Mouse (Mus musculus) CD8-positive naive resting alpha-beta T cell, adult 2 months (primary cell): ENCODE results near the gene Nrg4.
A peak's percentile ranks its signal among the peaks of the same experiment; 100 is the strongest.

Experiments used
- DNase-seq, 2 experiments: peaks; one replicate each; pipeline ENCODE4 v3.0.0; 2022; ENCODE audit warnings: low read depth in 2 of 2, low spot score in 2 of 2

Gene Nrg4

DNA sequence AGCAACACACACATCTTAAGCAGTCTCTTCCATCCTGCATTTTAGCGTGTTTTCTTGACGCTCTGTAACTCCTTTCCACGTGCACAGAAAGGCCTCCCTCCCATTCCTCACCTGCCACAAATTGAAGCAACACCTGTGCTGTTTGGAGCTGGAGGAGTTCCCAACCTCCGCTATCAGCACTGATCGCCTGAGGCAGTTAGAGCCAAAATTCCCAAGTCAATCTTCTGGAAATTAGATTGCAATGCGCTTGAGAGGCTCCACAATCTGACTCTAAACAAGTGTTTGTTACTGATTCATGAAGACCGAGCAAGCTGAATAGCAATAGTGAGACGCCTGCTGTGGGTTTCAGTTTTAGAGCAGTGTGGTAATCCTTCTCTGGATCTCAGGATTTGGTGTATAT lies 2.6 kb downstream of the Nrg4 start:
- DNase-seq = no peak

DNA sequence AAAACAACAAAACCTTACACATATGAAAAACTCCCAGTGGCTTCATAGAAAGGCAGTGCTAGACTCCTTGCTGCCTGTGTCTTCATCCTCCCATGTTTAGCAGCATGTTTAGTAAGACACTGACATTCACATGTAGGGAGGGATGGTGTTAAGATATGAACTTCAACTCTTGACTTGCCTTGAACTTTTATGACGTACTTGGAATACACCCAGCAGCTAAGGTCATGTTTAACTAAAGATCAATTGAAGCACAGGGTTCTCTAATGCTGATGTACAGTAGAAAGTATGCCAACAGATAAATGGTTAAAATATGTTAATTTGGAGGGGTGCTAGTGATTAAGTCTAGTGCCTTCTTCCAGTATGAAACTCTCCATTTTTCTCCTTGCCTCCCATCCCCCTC lies 4.0 kb downstream of the Nrg4 start:
- no peak for DNase-seq

DNA sequence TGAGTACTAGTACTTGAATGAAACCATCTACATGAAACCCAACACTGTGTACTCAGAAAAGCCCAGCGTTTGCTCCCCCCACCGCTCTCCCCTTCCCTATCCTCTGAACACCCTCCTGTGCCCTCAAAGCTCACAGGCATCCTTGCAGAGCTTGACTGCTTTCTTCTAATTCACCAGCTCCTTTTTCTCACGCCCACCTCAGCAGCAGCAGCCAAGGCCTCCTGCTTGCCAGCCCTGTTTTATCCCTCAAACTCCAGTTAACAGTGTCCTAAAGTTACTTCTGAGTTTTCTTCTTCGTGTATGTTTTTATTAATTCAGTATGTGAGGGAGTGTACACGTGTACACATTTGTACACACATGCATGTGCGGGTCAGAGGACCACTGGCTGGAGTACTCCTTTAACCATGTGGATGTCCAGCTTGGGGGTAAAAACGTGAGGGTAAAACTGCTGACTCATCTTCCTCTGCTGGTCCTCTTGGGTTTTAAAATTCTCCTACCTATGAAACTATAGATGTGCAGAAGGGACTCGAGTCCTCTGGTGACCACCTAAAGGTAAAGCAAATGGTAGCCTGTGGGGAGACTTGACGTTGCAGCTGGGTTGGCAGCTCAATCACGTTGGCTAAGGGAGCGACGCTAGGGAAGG lies 12.9 kb downstream of the Nrg4 start:
- DNase-seq = no peak

DNA sequence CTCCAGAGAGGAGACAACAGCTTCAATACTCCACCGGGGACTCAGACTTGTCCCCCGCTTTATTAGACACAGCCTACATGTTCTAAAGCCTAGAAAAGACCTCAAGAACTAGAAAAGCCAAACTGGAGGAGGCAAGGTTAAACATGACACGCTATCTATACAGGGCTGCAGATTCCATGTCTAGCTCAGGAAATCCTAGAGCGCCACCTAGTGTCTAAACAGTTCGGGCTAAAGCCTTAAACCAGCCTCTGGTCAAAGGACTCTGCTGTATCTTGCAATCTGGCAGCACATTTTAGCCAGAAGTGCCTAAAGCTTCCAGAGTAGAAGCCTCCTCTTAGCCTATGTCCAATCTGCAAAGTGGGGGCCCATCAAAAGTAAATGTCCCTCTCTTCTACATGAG lies 15.1 kb downstream of the Nrg4 start:
- DNase-seq = peak; percentile 31 to 61

DNA sequence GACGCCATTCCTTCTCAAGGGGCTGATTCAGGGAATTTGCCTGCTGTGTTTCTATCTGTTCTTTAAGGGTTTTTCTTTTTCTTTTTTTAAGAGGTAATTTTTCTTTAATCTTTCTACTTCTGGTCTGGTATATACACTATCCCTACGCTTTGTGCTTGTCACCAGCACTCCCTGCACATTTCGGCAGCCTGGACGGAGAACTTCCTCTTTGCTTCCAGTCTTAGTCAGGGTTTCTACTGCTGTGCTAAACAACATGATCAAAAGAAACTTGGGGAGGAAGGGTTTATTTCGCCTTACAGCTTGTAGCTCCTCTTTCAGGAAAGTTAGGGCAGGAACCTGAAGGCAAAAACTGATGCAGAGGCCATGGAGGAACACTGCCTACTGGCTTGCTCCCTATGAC lies 18.2 kb downstream of the Nrg4 start:
- no peak for DNase-seq

DNA sequence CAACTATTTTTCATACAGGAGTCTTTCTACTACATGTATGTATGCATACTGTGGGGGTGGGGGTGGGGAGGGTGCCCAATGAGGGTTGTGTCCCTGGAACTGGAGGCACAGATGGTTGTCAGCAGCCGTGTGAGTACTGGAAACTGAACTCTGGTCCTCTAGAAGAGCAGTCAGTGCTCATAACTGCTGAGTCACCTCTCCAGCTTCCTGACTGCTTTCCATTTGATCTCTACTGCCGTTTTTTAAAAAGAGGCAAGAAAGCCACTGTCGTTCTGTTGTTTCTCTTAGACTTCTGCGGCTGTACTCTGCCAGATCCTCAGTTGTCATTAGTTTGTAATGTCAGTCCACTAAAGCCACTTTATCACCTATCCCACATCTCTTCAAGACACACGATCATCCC lies 19.1 kb downstream of the Nrg4 start:
- DNase-seq = no peak

DNA sequence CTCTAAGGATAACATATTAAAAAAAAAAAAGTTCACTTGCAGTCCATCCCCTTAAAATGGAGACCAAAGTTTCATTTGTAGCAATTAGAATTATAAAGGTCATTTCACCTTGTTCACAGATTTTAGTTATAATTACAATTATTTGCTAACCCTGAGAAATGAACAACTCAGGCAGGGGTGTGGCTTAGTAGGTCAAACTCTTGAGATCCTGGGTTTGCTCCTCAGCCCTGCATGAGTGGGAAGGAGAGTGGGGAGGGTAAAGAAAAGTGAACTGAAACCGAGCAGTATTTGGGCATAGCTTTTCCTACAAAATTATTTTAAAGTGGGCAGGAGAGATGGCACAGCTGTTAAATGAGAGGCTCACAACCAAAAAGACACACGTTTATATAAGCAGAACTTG lies 19.6 kb downstream of the Nrg4 start:
- DNase-seq = no peak

DNA sequence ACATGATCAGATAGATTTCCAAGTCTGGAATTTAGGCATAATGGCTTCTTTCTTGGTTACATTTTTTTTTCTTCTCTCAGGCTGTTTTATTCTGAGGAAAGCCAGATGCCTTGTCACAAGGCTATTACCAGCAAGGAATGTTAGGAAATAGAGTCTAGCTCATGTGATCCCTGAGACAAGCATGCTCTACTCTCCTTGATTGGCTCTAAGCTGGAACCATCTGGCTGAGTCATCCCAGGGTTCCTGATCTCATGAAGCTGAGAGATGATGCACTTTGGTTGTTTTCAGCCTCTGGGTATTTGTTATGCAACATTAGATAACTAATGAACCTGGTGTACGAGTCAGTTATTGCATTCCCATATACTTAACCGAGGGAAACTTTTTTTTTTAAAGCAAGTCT lies 30.4 kb downstream of the Nrg4 start:
- DNase-seq = no peak

DNA sequence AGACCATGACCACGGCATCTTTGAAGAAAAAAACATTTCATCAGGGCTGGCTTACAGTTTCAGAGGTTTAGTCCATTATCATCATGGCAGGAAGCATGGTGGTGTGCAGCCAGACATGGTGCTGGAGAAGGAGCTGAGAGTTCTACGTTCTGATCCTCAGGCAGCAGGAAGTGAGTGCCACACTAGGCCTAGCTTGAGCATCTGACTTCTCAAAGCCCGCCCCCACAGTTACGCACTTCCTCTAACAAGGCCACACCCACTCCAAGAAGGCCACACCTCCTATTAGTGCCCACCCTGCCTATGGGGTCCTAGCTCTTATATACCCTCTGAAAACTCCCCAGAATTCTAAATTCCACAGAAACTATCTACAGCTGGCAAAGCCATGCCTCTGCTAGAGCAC lies 34.7 kb downstream of the Nrg4 start:
- DNase-seq = no peak

DNA sequence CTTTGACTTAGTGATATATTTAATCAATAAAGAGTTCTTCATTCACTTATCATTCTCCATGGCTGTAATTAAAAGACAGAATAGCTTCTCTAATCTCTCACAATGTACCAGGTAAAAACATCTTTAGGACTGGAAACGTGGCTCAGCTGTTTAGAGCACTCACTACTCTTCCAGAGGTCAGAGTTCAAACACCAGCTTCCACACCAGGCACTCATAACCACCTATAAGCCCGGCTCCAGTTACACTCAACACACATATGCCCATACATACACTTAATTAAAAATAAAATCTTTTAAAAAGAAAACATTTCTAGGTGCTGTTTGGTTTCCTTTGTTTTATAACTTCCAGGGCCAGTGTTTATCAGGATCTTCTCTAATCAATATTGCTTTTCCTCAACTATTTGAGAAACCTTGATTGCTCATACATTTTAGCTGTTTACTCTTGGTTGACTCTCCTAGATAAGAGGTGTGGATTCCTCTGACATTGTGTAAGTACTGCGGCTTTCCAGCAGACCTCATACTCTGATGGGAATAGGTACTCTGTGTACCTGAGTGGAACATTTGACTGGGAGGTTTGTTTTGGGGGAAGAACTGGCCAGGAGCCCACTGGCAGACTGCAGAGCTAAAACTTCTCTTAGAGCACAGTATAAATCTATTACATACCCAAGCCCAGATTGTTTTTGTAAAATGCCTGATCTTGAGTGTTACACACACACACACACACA lies 37.0 kb downstream of the Nrg4 start:
- DNase-seq = no peak

DNA sequence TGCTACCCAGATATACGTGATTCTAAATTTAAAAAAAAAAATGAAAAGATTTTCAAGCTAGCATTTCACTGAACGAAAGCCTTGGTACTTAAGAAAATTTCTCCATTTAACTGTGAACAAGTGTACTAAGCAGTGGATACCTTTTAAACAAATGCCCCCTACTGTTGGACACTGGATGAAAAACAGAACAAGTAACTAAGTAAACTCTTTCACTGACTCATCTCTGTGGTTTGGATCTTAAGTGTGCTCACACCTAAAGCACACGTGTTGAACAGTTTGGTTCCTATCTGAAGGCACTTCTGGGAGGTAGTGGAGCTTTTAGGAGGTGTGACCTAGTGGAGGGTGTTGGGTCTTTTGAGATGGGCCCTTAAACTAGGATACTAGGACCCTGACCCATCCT lies 41.4 kb downstream of the Nrg4 start:
- no peak for DNase-seq

DNA sequence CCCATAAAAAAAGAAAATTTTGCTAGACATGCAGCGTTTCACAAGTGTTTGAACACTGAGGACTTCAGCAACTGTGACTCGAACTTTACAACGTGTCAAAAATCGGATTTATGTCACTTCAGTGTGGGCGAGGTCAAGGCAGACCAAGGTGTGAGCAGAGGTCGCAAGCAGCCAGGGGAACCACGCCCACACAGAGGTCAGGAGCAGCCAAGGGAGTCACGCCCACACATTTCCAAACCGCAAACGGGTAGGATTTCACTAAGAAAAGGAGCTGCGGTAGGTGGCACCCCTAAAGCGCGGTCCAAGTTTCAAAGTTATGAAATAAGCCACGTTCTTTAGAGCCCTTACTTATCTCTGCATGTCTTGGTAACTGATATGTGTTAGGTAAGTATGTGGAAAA lies 43.1 kb downstream of the Nrg4 start:
- DNase-seq = no peak

DNA sequence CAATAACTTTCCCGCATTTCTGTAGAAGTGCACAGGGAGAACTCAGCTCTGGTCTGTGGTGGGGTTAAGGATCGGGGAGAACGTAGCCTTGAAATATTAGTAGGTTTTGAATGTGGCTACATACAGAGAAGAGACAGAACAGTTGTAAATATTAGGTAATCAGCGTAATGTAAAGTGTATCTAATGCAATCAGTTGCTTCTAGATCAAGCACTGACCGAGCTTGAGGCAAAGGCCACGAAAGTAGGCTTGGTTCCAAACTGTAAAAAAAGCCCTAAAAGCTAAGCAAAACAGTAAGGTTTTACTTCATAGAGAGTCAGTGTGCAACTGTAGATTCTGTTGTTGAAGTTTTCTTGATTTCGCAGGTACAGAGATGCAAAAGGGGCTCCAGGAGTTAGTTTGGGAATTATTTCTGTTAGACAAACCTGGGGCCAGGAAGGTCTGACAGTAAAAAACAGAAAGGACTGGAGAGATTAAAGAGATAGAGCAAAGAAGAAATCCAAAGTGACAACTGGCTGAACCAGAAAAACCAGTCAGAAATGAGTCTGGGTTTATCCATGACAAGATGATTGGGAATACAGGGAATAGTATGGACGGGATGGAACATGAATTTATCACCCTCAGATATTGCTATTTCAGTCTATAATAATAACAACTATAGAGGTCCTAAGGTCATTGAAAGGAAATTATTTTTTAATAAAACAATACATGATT lies 47.4 kb downstream of the Nrg4 start:
- no peak for DNase-seq

DNA sequence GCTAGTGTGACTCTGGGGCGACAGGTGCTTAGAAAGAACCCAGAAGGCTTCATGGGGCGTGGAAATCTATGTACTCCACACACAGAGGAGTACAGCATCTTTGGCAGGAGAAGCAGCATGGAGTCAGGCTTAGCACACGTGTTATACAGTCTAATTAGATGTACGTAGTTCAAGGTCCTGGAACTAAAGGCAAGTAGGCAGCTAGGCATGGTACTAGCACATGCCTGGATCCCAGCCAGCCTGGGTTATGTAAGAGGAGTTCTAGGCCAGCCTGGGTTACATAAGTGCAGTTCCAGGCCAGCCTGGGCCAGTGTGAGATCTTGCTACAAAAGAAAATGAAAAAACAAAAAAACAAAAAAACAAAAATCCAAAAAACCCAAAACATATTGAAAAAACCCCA lies 49.1 kb downstream of the Nrg4 start:
- DNase-seq = no peak

DNA sequence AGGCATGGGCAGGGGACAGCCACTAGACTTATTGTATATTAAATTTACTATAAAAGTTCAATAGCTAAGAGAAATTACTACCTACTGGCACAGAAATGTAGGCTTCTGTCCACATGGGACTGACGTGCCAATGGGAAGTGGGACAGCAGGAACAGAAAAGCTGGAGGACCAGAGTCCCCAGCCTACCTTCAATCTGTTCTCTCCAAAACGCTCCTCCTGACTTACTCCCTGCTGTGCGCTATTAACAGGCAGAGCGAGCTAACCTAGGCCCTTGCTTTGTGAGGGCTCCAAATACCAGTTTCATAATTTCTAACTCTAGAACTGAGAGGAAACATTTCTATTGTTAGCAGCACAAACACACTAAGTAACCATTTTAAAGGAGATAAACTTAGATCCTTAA lies 52.7 kb downstream of the Nrg4 start:
- DNase-seq = no peak

DNA sequence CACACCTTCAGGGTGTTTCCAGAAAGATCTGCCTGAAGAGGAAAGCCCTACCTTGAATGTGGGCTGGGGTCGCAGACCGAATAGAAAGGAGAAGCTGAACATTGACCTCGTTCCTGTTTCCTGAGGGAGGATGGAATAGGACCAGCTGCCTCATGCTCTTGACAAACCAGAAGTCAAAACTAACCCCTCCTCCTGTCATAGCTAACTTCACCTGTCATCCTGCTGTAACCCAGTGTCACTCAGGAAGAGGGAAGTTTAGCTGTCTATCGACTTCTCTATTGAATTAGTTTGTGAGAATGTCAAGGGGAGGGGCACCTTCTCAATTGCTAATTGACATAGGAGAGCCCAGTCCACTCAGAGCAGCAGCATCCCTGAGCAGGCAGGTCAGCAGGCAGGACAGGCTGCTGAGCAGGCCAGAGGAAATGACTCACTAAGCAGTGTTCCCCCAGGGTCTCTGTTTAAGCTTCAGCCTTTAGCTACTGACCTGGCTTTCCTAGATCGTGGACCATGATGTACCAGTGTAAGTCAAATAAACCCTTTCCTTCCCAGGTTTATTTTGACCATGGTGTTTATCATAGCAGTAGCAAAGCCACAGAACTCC lies 54.6 kb downstream of the Nrg4 start:
- no peak for DNase-seq

DNA sequence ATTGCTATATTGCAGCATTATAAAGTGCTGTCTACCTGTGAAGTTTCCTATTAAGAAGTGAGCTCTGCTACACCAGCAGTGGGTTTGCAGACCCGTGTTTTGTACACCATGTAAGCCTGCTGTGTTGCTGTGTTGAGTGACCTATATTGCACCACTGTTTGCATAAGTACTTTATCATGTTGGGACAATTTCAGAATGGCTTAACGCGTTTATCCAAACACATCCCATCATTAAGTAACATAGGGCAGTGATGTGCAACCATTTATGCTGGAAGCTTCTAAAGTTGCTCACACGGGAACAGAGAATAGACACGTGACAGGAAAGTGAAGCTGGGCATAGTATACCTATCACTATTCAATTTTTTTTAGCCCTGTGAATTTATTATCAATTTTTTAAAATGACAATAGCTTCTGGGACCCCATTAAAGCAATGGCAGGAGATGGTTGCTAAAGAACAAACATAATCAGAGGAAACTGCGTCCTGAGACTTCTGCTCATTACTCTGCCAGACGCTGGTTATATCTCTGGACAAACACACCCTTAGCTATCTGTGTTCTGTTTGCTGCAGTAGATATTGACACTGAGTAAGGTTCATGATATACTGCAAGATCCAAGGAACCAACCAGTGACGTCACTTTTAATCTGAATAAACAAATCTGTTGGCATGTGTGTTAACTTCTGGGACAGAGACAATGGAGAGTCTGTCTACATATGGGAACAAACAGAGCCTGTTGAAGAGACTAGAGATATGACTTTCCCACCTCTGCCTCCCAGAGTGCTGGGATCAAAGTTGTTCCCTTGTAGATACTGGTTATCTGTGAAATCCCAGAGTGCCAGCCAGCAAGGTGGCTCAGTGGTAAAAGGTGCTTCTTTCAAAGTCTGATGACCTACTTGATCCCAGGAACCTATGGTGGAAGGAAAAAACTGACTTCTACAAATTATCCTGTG lies 62.0 kb downstream of the Nrg4 start:
- no peak for DNase-seq

DNA sequence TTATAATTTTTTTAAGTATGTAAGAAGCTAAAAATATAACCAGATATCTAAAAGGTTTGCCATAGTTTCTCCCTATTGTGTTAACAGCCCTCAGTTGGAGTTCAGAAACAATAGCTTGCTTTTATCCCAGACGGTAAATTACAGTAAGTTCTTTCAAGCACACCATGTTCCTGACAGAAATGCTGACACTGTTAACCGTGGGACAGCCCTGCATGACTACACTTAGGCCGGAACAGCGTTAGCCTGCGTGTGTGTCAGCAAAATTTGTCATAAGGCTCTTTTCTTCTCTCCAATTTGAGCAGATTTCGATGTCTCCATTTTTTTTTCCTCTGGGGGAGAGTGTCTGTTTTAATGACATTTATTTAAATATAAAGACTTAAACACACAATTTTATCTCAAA lies 66.9 kb downstream of the Nrg4 start:
- no peak for DNase-seq

DNA sequence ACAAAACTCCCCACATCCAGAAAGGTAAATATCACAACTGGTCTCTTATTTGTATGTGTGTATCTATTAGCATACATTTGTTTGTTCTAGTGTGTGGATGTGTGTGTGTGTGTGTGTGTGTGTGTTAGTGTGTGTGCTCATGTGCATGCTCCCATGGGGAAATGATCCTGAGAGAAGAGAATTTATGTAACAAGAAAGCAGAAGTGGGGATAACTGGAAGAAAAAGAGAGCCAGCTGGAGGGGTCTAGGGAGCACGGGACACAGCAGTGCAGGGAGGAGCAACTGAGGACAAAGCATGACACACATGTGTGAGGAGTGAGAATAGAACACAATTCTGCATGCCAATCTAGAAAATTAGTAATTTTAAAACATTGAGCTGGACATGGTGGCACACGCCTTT lies 69.5 kb downstream of the Nrg4 start:
- DNase-seq = no peak

DNA sequence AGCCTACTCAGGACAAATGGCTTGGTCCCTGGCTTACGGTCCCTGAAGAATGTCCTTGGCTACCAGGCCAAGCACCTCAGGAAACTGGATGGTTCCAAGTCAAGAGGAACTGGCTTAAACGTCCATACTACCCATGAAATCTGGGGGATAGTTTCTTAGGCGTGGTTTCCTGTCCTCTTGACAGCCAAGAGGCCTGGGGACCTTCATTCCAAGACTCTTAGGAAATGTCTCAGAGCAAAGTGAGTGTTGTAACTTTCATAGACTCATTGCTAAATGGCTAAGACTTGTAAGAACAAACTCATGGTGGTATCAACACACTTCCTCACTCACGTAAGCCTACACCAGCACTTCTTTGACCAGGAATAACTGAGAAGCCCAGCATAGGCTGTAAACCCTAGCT lies 71.0 kb downstream of the Nrg4 start:
- DNase-seq = no peak

DNA sequence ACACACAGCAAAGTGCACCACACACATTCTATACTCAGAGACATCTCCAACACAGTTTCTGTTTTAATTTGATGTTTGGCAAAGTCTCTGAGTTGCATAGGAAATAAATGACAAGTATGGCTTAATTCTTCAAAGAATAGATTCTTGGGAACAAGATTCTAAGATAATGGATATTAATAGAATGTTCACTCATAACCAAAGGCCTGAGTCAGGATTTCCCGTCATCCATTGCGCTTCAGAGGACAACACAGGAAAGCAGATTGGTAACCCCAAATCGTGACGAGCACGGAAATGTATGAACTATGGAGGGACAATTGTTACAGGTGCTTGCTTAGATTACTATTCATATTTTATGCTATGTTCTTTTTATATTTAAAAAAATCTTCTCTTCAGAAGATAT lies 71.6 kb downstream of the Nrg4 start:
- no peak for DNase-seq
